Mouse (Mus musculus) kidney, adult 11 months (tissue): Measurements from ENCODE around the gene Tril.

ENCODE experiments used
- DNase-seq: peaks from one replicate; pipeline ENCODE4 v3.0.0; 2022

The Tril gene

GRCm38 (mm10) chr6:53820486-53820985, at the start of gene Tril:
Gene Tril (minus strand): TSS chr6:53820830.
- DNase-seq, result peak; percentile 44

- no peak for DNase-seq
Measured at GRCm38 (mm10) chr6:53863011-53863410, 42.4 kb upstream of the Tril start.

- no peak for DNase-seq
Measured at GRCm38 (mm10) chr6:53859106-53859505, 38.5 kb upstream of the Tril start.

GRCm38 (mm10) chr6:53857822-53858221, 37.2 kb upstream of the Tril start:
- no peak for DNase-seq

GRCm38 (mm10) chr6:53856775-53857174, 36.1 kb upstream of the Tril start:
- no peak for DNase-seq

- DNase-seq, result no peak
Measured at GRCm38 (mm10) chr6:53854971-53855856, 34.6 kb upstream of the Tril start.

- DNase-seq, result no peak
Measured at GRCm38 (mm10) chr6:53854226-53854625, 33.6 kb upstream of the Tril start.

GRCm38 (mm10) chr6:53853546-53853945, 32.9 kb upstream of the Tril start:
- DNase-seq, result peak; percentile 13

GRCm38 (mm10) chr6:53844626-53845025, 24.0 kb upstream of the Tril start:
- no peak for DNase-seq

GRCm38 (mm10) chr6:53825213-53825612, 4.6 kb upstream of the Tril start:
- DNase-seq, result no peak

GRCm38 (mm10) chr6:53821041-53821501, 441 bp upstream of the Tril start:
- DNase-seq, result no peak

- DNase-seq, result no peak
Measured at GRCm38 (mm10) chr6:53819761-53820485, 707 bp downstream of the Tril start.

- DNase-seq, result no peak
Measured at GRCm38 (mm10) chr6:53818732-53819661, 1.6 kb downstream of the Tril start.

GRCm38 (mm10) chr6:53818264-53818731, 2.3 kb downstream of the Tril start:
- DNase-seq, result peak; percentile 47

GRCm38 (mm10) chr6:53817763-53818174, 2.9 kb downstream of the Tril start:
- no peak for DNase-seq

- no peak for DNase-seq
Measured at GRCm38 (mm10) chr6:53816661-53817060, 4.0 kb downstream of the Tril start.

GRCm38 (mm10) chr6:53815691-53816090, 4.9 kb downstream of the Tril start:
- no peak for DNase-seq

GRCm38 (mm10) chr6:53814214-53814613, 6.4 kb downstream of the Tril start:
- DNase-seq, result no peak

- DNase-seq, result no peak
Measured at GRCm38 (mm10) chr6:53812242-53812641, 8.4 kb downstream of the Tril start.

GRCm38 (mm10) chr6:53808801-53809200, 11.8 kb downstream of the Tril start:
- DNase-seq, result no peak

GRCm38 (mm10) chr6:53807185-53807584, 13.4 kb downstream of the Tril start:
- DNase-seq, result no peak

- no peak for DNase-seq
Measured at GRCm38 (mm10) chr6:53806591-53807023, 14.0 kb downstream of the Tril start.
